Mouse (Mus musculus) embryonic facial prominence, embryonic 12.5 days (tissue): ENCODE results near the gene Bco2. TPM values are rescaled to one million over a fixed set of nuclear protein-coding genes. Genes with fewer than 3 reads are reported as not detected.

Experiments
- ATAC-seq: fragments of 200-750 bp; cut with Nextera tagmentation; 2 replicates; pipeline ENCODE4 v1.8.0; 2017; ENCODE audit not compliant: insufficient number of reproducible peaks, insufficient read depth, low FRiP score, low TSS enrichment
- H3K27ac ChIP-seq: fragments of 300-500 bp; sonication (generic); 2 replicates; pipeline ENCODE4 v1.5.1; 2016; ENCODE audit warnings: mild to moderate bottlenecking
- H3K27me3 ChIP-seq: fragments of 300-500 bp; sonication (generic); 2 replicates; pipeline ENCODE4 v1.6.1; 2016; ENCODE audit warnings: mild to moderate bottlenecking, moderate library complexity
- H3K36me3 ChIP-seq: fragments of 300-500 bp; sonication (generic); 2 replicates; pipeline ENCODE4 v1.6.1; 2016; ENCODE audit warnings: mild to moderate bottlenecking
- H3K4me1 ChIP-seq: fragments of 300-500 bp; sonication (generic); 2 replicates; pipeline ENCODE4 v1.6.1; 2016
- H3K4me2 ChIP-seq: fragments of 300-500 bp; sonication (generic); replicated peaks from 2 replicates; pipeline ENCODE4 v1.6.1; 2016; ENCODE audit warnings: mild to moderate bottlenecking, moderate library complexity
- H3K4me3 ChIP-seq: fragments of 300-500 bp; sonication (generic); 2 replicates; pipeline ENCODE4 v1.5.1; 2016; ENCODE audit warnings: mild to moderate bottlenecking
- H3K9ac ChIP-seq: fragments of 300-500 bp; sonication (generic); 2 replicates; pipeline ENCODE4 v1.6.1; 2016; ENCODE audit warnings: mild to moderate bottlenecking, moderate library complexity
- H3K9me3 ChIP-seq: fragments of 300-500 bp; sonication (generic); 2 replicates; pipeline ENCODE4 v1.6.1; 2016; ENCODE audit warnings: mild to moderate bottlenecking, moderate library complexity
- WGBS: fragments of 180-500 bp; shearing (Covaris S2); methylation state at CpG from one replicate; pipeline ENCODE4 v1.1.7; 2016; 5-methylcytosine and 5-hydroxymethylcytosine counted together
- polyA plus RNA-seq: library from polyadenylated mRNA; unstranded; fragments of >200 nt; fragmentation: Nextera tagmentation; extraction: Ambion mirVana; gene quantifications from 2 replicates; pipeline ENCODE4 v1.2.1, GENCODE M21; 2016

Gene Bco2
- polyA plus RNA-seq, 1 experiment from 2014 or later: 0.12 TPM

DNA sequence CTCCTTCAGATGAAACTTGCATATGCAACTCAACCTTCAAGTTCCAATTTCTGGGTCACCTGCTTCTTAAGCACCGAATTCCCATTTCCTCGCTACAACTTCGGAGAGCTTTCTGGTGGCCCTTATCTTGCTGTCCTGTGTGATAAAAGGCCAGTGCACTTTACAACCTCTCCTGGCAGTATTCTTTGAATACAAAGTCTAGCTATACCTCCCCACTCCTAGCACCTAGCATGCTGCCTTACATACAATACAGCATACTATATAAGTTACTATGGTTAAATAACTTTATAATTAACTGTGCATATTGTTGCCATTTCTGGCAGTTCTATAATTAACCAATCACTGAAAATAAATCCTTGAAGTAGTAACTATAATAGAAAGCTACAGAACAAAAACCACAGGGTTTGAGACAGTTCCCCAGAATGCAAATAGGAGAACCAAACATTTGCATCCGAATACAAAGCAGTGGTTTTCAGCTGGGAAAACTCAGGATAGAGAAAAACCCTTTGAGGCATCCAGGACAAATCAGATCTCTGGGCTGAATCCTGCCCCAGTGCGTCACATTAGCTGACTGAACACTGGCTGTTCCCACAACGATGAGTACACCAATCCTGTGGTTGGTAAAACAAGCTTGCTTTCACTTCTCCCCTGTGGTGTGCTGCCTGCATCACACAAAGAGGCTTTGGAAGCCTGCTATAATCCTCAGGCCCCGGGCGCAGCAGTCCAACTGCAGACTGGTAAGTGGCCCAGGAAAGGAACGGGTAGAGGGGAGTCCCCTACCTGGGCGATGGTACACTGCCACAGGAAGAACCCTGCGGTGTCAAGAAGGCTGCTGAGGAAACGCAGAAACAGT lies 514 bp downstream of the Bco2 start, which contains the start of gene Il18:
Gene Il18 (plus strand): TSS at position 587 of the 853 bp plus-strand sequence.
- H3K36me3 ChIP-seq: no peaks in the 10 kb centered on the region
- peak; percentile 69; the same call in 1 of the 2 replicates for ATAC-seq
- H3K4me2 ChIP-seq: peak within 1 kb of the TSS; percentile 36
- H3K9ac ChIP-seq: 0 out of 2 replicates have a peak within 1 kb of the TSS, but pooled peaks have one; percentile 24
- WGBS: 25% methylated on average over 12 of the region's 12 CpGs
- peaks cover 8% of the 10 kb centered on the region; the same call in 1 of the 2 replicates for H3K4me1 ChIP-seq
- no peak within 1 kb of the TSS for H3K27ac ChIP-seq
- no peaks in the 10 kb centered on the region for H3K27me3 ChIP-seq
- 0 out of 2 replicates have a peak within 1 kb of the TSS, but pooled peaks have one; percentile 12 for H3K4me3 ChIP-seq
- no peaks in the 10 kb centered on the region for H3K9me3 ChIP-seq

- peaks cover 8% of the 10 kb centered on the region; the same call in 1 of the 2 replicates for H3K4me1 ChIP-seq
- H3K4me2 ChIP-seq: no peak overlapping the region
- no peak overlapping the region for H3K27ac ChIP-seq
- no peak for ATAC-seq
- no peaks in the 10 kb centered on the region for H3K9me3 ChIP-seq
- no peaks in the 10 kb centered on the region for H3K36me3 ChIP-seq
- 69% methylated on average over 2 of the region's 2 CpGs for WGBS
- no peak overlapping the region for H3K9ac ChIP-seq
- no peaks in the 10 kb centered on the region for H3K27me3 ChIP-seq
- H3K4me3 ChIP-seq: no peak overlapping the region
Measured at GRCm38 (mm10) chr9:50553547-50553946, 1.4 kb downstream of the Bco2 start.

DNA sequence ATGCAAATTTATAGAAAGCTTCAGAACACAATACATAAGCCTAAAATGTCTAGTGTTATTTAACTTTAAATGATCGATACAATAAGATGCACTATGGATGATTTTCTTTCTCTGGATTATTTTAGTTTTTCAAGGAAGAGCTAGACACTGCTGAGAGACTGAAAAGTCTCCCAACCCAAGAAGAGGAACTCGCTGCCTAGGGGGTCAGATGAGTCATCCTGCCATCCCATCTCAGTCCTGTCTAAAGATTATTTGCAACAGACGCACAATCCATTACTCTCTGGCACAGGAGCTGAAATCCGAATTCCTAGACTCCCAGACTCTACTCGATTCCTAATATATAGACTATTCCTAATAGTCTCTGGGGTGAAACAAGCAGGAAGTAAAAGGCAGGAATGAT lies 2.8 kb downstream of the Bco2 start:
- WGBS: 78% methylated on average over 5 of the region's 5 CpGs

GRCm38 (mm10) chr9:50548936-50549335 lies 6.0 kb downstream of the Bco2 start:
- Histone ChIP-seq H3K9ac (no peak overlapping the region), H3K4me2 (no peak overlapping the region), H3K27me3 (no peaks in the 10 kb centered on the region), H3K36me3 (no peaks in the 10 kb centered on the region), H3K9me3 (no peaks in the 10 kb centered on the region), H3K27ac (no peak overlapping the region), H3K4me3 (no peak overlapping the region), H3K4me1 (no peaks in the 10 kb centered on the region)
- ATAC-seq: no peak
- WGBS: 77% methylated on average over 4 of the region's 4 CpGs

More for the DNA sequence above, 2.8 kb downstream of the Bco2 start:
- no peak overlapping the region for H3K9ac ChIP-seq
- no peaks in the 10 kb centered on the region for H3K27me3 ChIP-seq
- H3K4me3 ChIP-seq: no peak overlapping the region
- H3K4me2 ChIP-seq: no peak overlapping the region
- no peaks in the 10 kb centered on the region for H3K9me3 ChIP-seq
- no peak overlapping the region for H3K27ac ChIP-seq
- no peak for ATAC-seq
- H3K4me1 ChIP-seq: peaks cover 8% of the 10 kb centered on the region; the same call in 1 of the 2 replicates
- H3K36me3 ChIP-seq: no peaks in the 10 kb centered on the region

- no peak for ATAC-seq
- Histone ChIP-seq H3K4me3 (no peak overlapping the region), H3K36me3 (no peaks in the 10 kb centered on the region), H3K4me1 (no peaks in the 10 kb centered on the region), H3K4me2 (no peak overlapping the region), H3K27ac (no peak overlapping the region), H3K9ac (no peak overlapping the region), H3K27me3 (no peaks in the 10 kb centered on the region), H3K9me3 (no peaks in the 10 kb centered on the region)
- 51% methylated on average over 5 of the region's 5 CpGs for WGBS
Measured at GRCm38 (mm10) chr9:50547859-50548478, 7.0 kb downstream of the Bco2 start.

- WGBS: 73% methylated on average over 9 of the region's 9 CpGs
- no peaks in the 10 kb centered on the region for H3K9me3 ChIP-seq
- ATAC-seq: no peak
- no peaks in the 10 kb centered on the region for H3K36me3 ChIP-seq
- H3K4me2 ChIP-seq: no peak overlapping the region
- H3K4me1 ChIP-seq: no peaks in the 10 kb centered on the region
- H3K27ac ChIP-seq: no peak overlapping the region
- no peak overlapping the region for H3K9ac ChIP-seq
- no peaks in the 10 kb centered on the region for H3K27me3 ChIP-seq
- H3K4me3 ChIP-seq: no peak overlapping the region
Measured at GRCm38 (mm10) chr9:50542401-50542800, 12.6 kb downstream of the Bco2 start.

GRCm38 (mm10) chr9:50540170-50540569 lies 14.8 kb downstream of the Bco2 start:
- no peaks in the 10 kb centered on the region for H3K9me3 ChIP-seq
- ATAC-seq: no peak
- no peaks in the 10 kb centered on the region for H3K4me1 ChIP-seq
- H3K9ac ChIP-seq: no peak overlapping the region
- WGBS: 72% methylated on average over 7 of the region's 7 CpGs
- H3K27me3 ChIP-seq: no peaks in the 10 kb centered on the region
- no peaks in the 10 kb centered on the region for H3K36me3 ChIP-seq
- no peak overlapping the region for H3K27ac ChIP-seq
- H3K4me2 ChIP-seq: no peak overlapping the region
- no peak overlapping the region for H3K4me3 ChIP-seq

GRCm38 (mm10) chr9:50537295-50537694 lies 17.7 kb downstream of the Bco2 start:
- Histone ChIP-seq H3K27me3 (no peaks in the 10 kb centered on the region), H3K36me3 (no peaks in the 10 kb centered on the region), H3K9me3 (no peaks in the 10 kb centered on the region), H3K27ac (no peak overlapping the region), H3K4me3 (no peak overlapping the region), H3K4me1 (no peaks in the 10 kb centered on the region), H3K4me2 (no peak overlapping the region), H3K9ac (no peak overlapping the region)
- 58% methylated on average over 4 of the region's 4 CpGs for WGBS
- ATAC-seq: no peak

- no peaks in the 10 kb centered on the region for H3K9me3 ChIP-seq
- no peak overlapping the region for H3K27ac ChIP-seq
- 77% methylated on average over 7 of the region's 7 CpGs for WGBS
Measured at GRCm38 (mm10) chr9:50536603-50537135, 18.3 kb downstream of the Bco2 start.

DNA sequence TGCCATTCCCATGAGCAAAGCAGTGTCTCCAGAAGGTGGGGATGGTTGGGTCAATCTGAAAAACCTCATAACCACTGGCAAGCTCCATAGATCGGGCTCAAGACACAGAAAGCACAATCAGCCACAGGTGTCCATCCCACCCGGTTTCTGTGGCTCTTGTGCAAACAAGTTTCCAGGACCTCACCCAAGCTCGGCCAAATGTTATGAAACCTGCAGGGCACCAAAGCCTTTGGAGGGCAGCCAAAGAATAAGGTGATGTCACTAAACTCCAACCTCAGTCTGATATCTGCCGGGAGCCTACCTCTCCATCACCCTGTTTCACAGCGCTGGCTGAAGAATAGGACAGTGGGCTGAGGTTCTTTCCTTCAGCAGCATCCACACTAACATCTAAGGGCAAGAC lies 19.1 kb downstream of the Bco2 start:
- WGBS: 82% methylated on average over 5 of the region's 5 CpGs
- H3K9me3 ChIP-seq: no peaks in the 10 kb centered on the region
- no peaks in the 10 kb centered on the region for H3K36me3 ChIP-seq
- no peaks in the 10 kb centered on the region for H3K4me1 ChIP-seq
- no peak overlapping the region for H3K4me3 ChIP-seq
- no peaks in the 10 kb centered on the region for H3K27me3 ChIP-seq
- no peak overlapping the region for H3K27ac ChIP-seq
- no peak overlapping the region for H3K9ac ChIP-seq
- no peak for ATAC-seq
- H3K4me2 ChIP-seq: no peak overlapping the region

More at GRCm38 (mm10) chr9:50536603-50537135, 18.3 kb downstream of the Bco2 start:
- no peaks in the 10 kb centered on the region for H3K27me3 ChIP-seq
- H3K36me3 ChIP-seq: no peaks in the 10 kb centered on the region
- H3K4me3 ChIP-seq: no peak overlapping the region
- ATAC-seq: no peak
- H3K4me1 ChIP-seq: no peaks in the 10 kb centered on the region
- no peak overlapping the region for H3K9ac ChIP-seq
- no peak overlapping the region for H3K4me2 ChIP-seq

DNA sequence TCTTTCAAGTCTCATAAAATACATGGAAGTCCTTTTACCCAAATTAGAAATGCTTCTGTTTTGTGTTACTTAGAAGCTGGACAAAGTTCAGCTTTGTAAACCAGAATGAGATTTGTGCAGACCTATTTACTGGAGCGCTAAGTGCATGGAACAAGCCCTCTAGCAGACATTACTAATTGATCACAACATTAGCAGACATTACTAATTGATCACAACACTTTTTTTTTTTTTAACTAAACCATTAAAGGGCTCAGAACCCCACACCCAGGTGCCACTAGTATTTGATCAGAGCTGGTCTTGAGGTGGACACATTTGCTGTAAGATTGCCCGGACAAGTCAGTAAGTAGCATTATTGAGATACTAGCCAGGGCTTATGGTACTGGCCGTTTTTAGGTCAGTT lies 21.2 kb downstream of the Bco2 start:
- no peak for ATAC-seq
- Histone ChIP-seq H3K4me2 (no peak overlapping the region), H3K4me3 (no peak overlapping the region), H3K4me1 (no peaks in the 10 kb centered on the region), H3K9me3 (no peaks in the 10 kb centered on the region), H3K27ac (no peak overlapping the region), H3K27me3 (no peaks in the 10 kb centered on the region), H3K36me3 (no peaks in the 10 kb centered on the region), H3K9ac (no peak overlapping the region)
- 77% methylated on average over 3 of the region's 3 CpGs for WGBS

DNA sequence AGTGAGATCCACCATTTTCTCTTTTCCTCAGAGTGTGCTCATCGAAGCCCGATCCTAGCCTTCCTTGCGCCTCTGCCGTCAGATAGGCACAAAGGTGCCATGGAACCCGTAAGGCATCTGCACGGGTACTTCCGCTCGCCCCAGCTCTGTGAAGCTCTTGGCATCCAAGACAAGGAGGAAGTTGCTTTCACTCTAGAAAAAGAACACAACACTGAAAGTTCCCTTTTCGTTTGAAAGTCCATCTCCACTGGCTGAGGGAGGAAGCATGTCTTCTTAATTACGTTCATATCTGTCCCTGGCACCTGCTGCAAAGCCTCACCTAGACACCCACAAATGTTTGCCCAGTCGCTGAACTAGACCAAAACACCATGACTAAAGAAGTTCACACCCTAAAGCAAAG lies 21.7 kb downstream of the Bco2 start:
- Histone ChIP-seq H3K4me3 (no peak overlapping the region), H3K9me3 (no peaks in the 10 kb centered on the region), H3K4me1 (no peaks in the 10 kb centered on the region), H3K27ac (no peak overlapping the region), H3K9ac (no peak overlapping the region), H3K4me2 (no peak overlapping the region), H3K36me3 (no peaks in the 10 kb centered on the region), H3K27me3 (no peaks in the 10 kb centered on the region)
- WGBS: 81% methylated on average over 11 of the region's 11 CpGs
- ATAC-seq: no peak
